Mouse (Mus musculus) frontal cortex, postnatal 10 days (tissue): ENCODE measurements around the gene Gjd3.

Experiments
- DNase-seq, 2 experiments: peaks; one replicate each; pipeline ENCODE4 v3.0.0; 2022; ENCODE audit warnings: low spot score in 2 of 2, mixed read lengths in 1 of 2

Gene Gjd3

GRCm38 (mm10) chr11:98963191-98964021 lies 19.4 kb downstream of the Gjd3 start:
- DNase-seq: peak; percentile 74 to 78

- no peak for DNase-seq
Observed at GRCm38 (mm10) chr11:98962421-98963095, 20.3 kb downstream of the Gjd3 start.

- DNase-seq: no peak
Observed at GRCm38 (mm10) chr11:98961766-98962165, 21.1 kb downstream of the Gjd3 start.

- DNase-seq: peak in 1 of 2 experiments; percentile 17
Observed at GRCm38 (mm10) chr11:98961051-98961592, 21.7 kb downstream of the Gjd3 start.

- DNase-seq: peak in 1 of 2 experiments; percentile 35
Observed at GRCm38 (mm10) chr11:98960313-98960906, 22.4 kb downstream of the Gjd3 start.

GRCm38 (mm10) chr11:98959437-98960312 lies 23.1 kb downstream of the Gjd3 start:
- peak; percentile 70 to 71 for DNase-seq

GRCm38 (mm10) chr11:98956340-98956739 lies 26.5 kb downstream of the Gjd3 start:
- DNase-seq: no peak

- DNase-seq: no peak
Observed at GRCm38 (mm10) chr11:98955707-98956235, 27.0 kb downstream of the Gjd3 start.

GRCm38 (mm10) chr11:98954801-98955706 lies 27.8 kb downstream of the Gjd3 start:
- DNase-seq: no peak

- DNase-seq: no peak
Observed at GRCm38 (mm10) chr11:98954373-98954772, 28.4 kb downstream of the Gjd3 start.

- no peak for DNase-seq
Observed at GRCm38 (mm10) chr11:98953835-98954320, 28.9 kb downstream of the Gjd3 start.

- no peak for DNase-seq
Observed at GRCm38 (mm10) chr11:98953361-98953760, 29.5 kb downstream of the Gjd3 start.

GRCm38 (mm10) chr11:98952736-98953135 lies 30.1 kb downstream of the Gjd3 start:
- DNase-seq: no peak

- no peak for DNase-seq
Observed at GRCm38 (mm10) chr11:98952111-98952510, 30.7 kb downstream of the Gjd3 start.

- peak in 1 of 2 experiments; percentile 69 for DNase-seq
Observed at GRCm38 (mm10) chr11:98951026-98951906, 31.6 kb downstream of the Gjd3 start.

- DNase-seq: no peak
Observed at GRCm38 (mm10) chr11:98950484-98950883, 32.3 kb downstream of the Gjd3 start.

- no peak for DNase-seq
Observed at GRCm38 (mm10) chr11:98949958-98950460, 32.8 kb downstream of the Gjd3 start.

- no peak for DNase-seq
Observed at GRCm38 (mm10) chr11:98949242-98949957, 33.4 kb downstream of the Gjd3 start.
